Mouse (Mus musculus) CD4-positive, CD25-positive, alpha-beta regulatory T cell, adult 4 months (primary cell): ENCODE results near the gene Tmprss9. TPM values are rescaled to one million over a fixed set of nuclear protein-coding genes. Genes with fewer than 3 reads are reported as not detected.

Experiments
- ATAC-seq: one replicate; pipeline ENCODE4 v1.8.0; 2017
- polyA plus RNA-seq, 2 experiments: library from polyadenylated mRNA; unstranded; fragments of 100-300 nt; shearing (Covaris generic); gene quantifications; one replicate each; pipeline ENCODE4 v1.2.1; 2017

Tmprss9 gene
- polyA plus RNA-seq, 2 experiments from 2014 or later: not detected

GRCm38 (mm10) chr10:80843087-80843930 is 28.3 kb upstream of the Tmprss9 start:
- ATAC-seq: no peak

- no peak for ATAC-seq
These were observed 27.6 kb upstream of the Tmprss9 start, which contains the start of gene Lingo3 for GRCm38 (mm10) chr10:80843931-80844547. Lingo3 (minus strand) TSS chr10:80844039.

- ATAC-seq: no peak
These were observed 26.5 kb upstream of the Tmprss9 start for GRCm38 (mm10) chr10:80845055-80845693.

- ATAC-seq: no peak
These were observed 25.9 kb upstream of the Tmprss9 start for GRCm38 (mm10) chr10:80845732-80846131.

GRCm38 (mm10) chr10:80848571-80848970 is 23.1 kb upstream of the Tmprss9 start:
- ATAC-seq: peak; percentile 84

- ATAC-seq: peak; percentile 87
These were observed 16.5 kb upstream of the Tmprss9 start, which contains the start of the genes Lsm7 and Sppl2b for GRCm38 (mm10) chr10:80854913-80855748. Lsm7 (minus strand) TSS chr10:80855209. Sppl2b (plus strand) TSS chr10:80855275.

- no peak for ATAC-seq
These were observed 15.9 kb upstream of the Tmprss9 start for GRCm38 (mm10) chr10:80855749-80856073.

- no peak for ATAC-seq
These were observed 15.4 kb upstream of the Tmprss9 start for GRCm38 (mm10) chr10:80856267-80856666.

- no peak for ATAC-seq
These were observed 14.7 kb upstream of the Tmprss9 start for GRCm38 (mm10) chr10:80856908-80857307.

GRCm38 (mm10) chr10:80857386-80857785 is 14.3 kb upstream of the Tmprss9 start:
- ATAC-seq: no peak

- no peak for ATAC-seq
These were observed 13.8 kb upstream of the Tmprss9 start for GRCm38 (mm10) chr10:80857848-80858247.

GRCm38 (mm10) chr10:80858350-80858935 is 13.2 kb upstream of the Tmprss9 start:
- no peak for ATAC-seq

- no peak for ATAC-seq
These were observed 9.3 kb upstream of the Tmprss9 start for GRCm38 (mm10) chr10:80862305-80862704.

GRCm38 (mm10) chr10:80864446-80864845 is 7.2 kb upstream of the Tmprss9 start:
- ATAC-seq: no peak

GRCm38 (mm10) chr10:80870993-80871392 is 655 bp upstream of the Tmprss9 start:
- no peak for ATAC-seq

GRCm38 (mm10) chr10:80874035-80874434 is 2.4 kb downstream of the Tmprss9 start:
- ATAC-seq: no peak

GRCm38 (mm10) chr10:80876028-80876427 is 4.4 kb downstream of the Tmprss9 start:
- peak; percentile 60 for ATAC-seq

- no peak for ATAC-seq
These were observed 4.9 kb downstream of the Tmprss9 start for GRCm38 (mm10) chr10:80876594-80876993.

GRCm38 (mm10) chr10:80880131-80880641 is 8.5 kb downstream of the Tmprss9 start:
- peak; percentile 72 for ATAC-seq

GRCm38 (mm10) chr10:80880901-80881300 is 9.3 kb downstream of the Tmprss9 start:
- ATAC-seq: no peak

- no peak for ATAC-seq
These were observed 9.7 kb downstream of the Tmprss9 start for GRCm38 (mm10) chr10:80881301-80881700.

- ATAC-seq: no peak
These were observed 15.5 kb downstream of the Tmprss9 start for GRCm38 (mm10) chr10:80887181-80887580.
